Mouse (Mus musculus): ENCODE data around the gene Cnst. TPM values are rescaled to one million over a fixed set of nuclear protein-coding genes. Genes with fewer than 3 reads are reported as not detected.

The Cnst gene
- polyA plus RNA-seq, 1 experiment from 2014 or later, result 28.8 TPM

GRCm38 (mm10) chr1:179560845-179561430, 14.8 kb downstream of the Cnst start:
- ATAC-seq (replicated peaks), result no peak
- WGBS, result 91% methylated on average over 6 of the region's 6 CpGs
- Histone ChIP-seq H3K4me1 (no peaks in the 10 kb centered on the region), H3K36me3 (replicated peaks) (no peaks in the 10 kb centered on the region), H3K27me3 (replicated peaks) (no peaks in the 10 kb centered on the region), H3K9me3 (no peaks in the 10 kb centered on the region), H3K4me3 (no peak overlapping the region), H3K4me2 (no peak overlapping the region), H3K9ac (no peak overlapping the region), H3K27ac (no peak overlapping the region)

DNA sequence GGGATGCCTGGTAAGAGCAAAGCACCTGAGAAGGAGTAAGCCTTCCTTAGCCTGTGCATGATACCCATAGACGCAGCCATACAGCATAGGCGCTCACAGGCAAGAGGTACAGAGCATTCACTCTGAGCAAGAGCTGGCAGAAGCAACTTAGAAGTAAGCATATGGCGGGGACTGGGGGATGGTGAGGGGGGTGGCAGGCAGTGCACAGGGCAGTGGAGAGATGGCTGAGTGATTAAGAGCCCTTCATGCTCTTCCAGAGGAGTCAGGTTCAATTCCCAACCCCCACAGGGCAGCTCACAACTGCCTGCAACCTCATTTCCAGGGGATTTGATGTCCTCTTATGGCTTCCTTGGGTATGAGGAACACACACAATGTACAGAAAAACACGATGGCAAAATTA, 17.0 kb downstream of the Cnst start:
- no peaks in the 10 kb centered on the region for H3K36me3 ChIP-seq (replicated peaks)
- no peak overlapping the region for H3K4me2 ChIP-seq
- H3K9ac ChIP-seq, result no peak overlapping the region
- H3K4me3 ChIP-seq, result no peak overlapping the region
- WGBS, result 90% methylated on average over 4 of the region's 4 CpGs
- H3K27me3 ChIP-seq (replicated peaks), result no peaks in the 10 kb centered on the region
- no peaks in the 10 kb centered on the region for H3K9me3 ChIP-seq
- no peak for ATAC-seq (replicated peaks)
- H3K27ac ChIP-seq, result no peak overlapping the region
- no peaks in the 10 kb centered on the region for H3K4me1 ChIP-seq

DNA sequence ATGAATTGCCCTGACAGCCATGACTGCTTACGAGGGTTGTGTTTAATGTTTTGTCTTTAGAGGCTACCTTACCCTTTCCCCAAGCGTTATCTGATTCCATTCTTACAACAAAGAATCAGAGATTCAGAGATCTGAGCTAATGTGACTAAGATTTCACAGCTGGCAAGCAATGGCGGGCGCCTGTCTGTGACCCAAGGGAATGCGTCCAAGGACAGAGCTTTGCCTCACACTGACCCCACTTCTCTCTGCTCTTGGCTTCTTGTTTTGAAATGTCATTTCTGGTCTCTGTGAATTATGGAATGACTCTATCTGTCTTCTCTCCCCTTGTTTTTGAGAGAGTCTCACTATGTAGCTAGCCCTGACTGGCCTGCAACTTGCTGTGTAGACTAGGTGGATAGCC, 17.8 kb downstream of the Cnst start:
- Histone ChIP-seq H3K4me1 (no peaks in the 10 kb centered on the region), H3K27ac (no peak overlapping the region), H3K36me3 (replicated peaks) (no peaks in the 10 kb centered on the region), H3K27me3 (replicated peaks) (no peaks in the 10 kb centered on the region), H3K4me2 (no peak overlapping the region), H3K9ac (no peak overlapping the region), H3K9me3 (no peaks in the 10 kb centered on the region), H3K4me3 (no peak overlapping the region)
- no peak for ATAC-seq (replicated peaks)
- WGBS, result 58% methylated on average over 5 of the region's 5 CpGs

DNA sequence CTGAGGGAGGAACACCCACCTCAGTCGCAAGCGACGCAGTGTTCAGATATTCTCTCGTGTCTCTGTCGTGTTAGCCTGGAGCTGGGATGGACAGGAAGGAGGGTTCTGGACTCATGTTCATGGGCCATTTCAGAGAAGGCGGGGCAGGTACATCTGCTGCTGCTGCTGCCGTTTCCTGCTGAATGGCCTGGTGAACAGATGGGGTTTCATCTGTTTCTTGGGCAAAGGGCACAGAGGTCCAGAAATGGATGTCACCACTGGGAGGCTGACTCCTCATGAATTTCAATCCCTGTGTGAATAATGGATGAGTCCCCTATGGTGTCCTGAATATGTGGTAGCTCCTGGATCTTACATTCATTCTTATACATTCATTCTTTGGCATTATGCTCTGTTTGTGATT, 21.4 kb downstream of the Cnst start:
- Histone ChIP-seq H3K27ac (0 out of 2 replicates have a peak overlapping the region, but pooled peaks have one; percentile 13), H3K4me1 (no peaks in the 10 kb centered on the region), H3K4me2 (no peak overlapping the region), H3K27me3 (replicated peaks) (no peaks in the 10 kb centered on the region), H3K9ac (no peak overlapping the region), H3K4me3 (no peak overlapping the region), H3K36me3 (replicated peaks) (no peaks in the 10 kb centered on the region), H3K9me3 (no peaks in the 10 kb centered on the region)
- no peak for ATAC-seq (replicated peaks)
- whole genome bisulfite sequencing, result 40% methylated on average over 7 of the region's 7 CpGs

- no peak overlapping the region for H3K9ac ChIP-seq
- H3K9me3 ChIP-seq, result no peaks in the 10 kb centered on the region
- no peak overlapping the region for H3K27ac ChIP-seq
- WGBS, result 87% methylated on average over 4 of the region's 4 CpGs
- no peaks in the 10 kb centered on the region for H3K36me3 ChIP-seq (replicated peaks)
- no peak overlapping the region for H3K4me3 ChIP-seq
- H3K27me3 ChIP-seq (replicated peaks), result no peaks in the 10 kb centered on the region
- H3K4me1 ChIP-seq, result no peaks in the 10 kb centered on the region
- no peak for ATAC-seq (replicated peaks)
- H3K4me2 ChIP-seq, result no peak overlapping the region
Measured at GRCm38 (mm10) chr1:179568690-179569398, 22.7 kb downstream of the Cnst start.

GRCm38 (mm10) chr1:179570482-179570881, 24.3 kb downstream of the Cnst start:
- no peak for ATAC-seq (replicated peaks)
- no peak overlapping the region for H3K9ac ChIP-seq
- H3K4me2 ChIP-seq, result no peak overlapping the region
- no peak overlapping the region for H3K4me3 ChIP-seq
- no peaks in the 10 kb centered on the region for H3K4me1 ChIP-seq
- H3K9me3 ChIP-seq, result no peaks in the 10 kb centered on the region
- H3K36me3 ChIP-seq (replicated peaks), result no peaks in the 10 kb centered on the region
- H3K27ac ChIP-seq, result no peak overlapping the region
- no peaks in the 10 kb centered on the region for H3K27me3 ChIP-seq (replicated peaks)
- 94% methylated on average over 1 of the region's 1 CpGs for WGBS

- H3K9ac ChIP-seq, result no peak overlapping the region
- H3K27ac ChIP-seq, result no peak overlapping the region
- no peaks in the 10 kb centered on the region for H3K4me1 ChIP-seq
- 89% methylated on average over 4 of the region's 4 CpGs for WGBS
- H3K36me3 ChIP-seq (replicated peaks), result no peaks in the 10 kb centered on the region
- no peaks in the 10 kb centered on the region for H3K9me3 ChIP-seq
- ATAC-seq (replicated peaks), result no peak
- no peak overlapping the region for H3K4me2 ChIP-seq
- H3K27me3 ChIP-seq (replicated peaks), result no peaks in the 10 kb centered on the region
- no peak overlapping the region for H3K4me3 ChIP-seq
Measured at GRCm38 (mm10) chr1:179571686-179572085, 25.5 kb downstream of the Cnst start.

GRCm38 (mm10) chr1:179573650-179574206, 27.6 kb downstream of the Cnst start:
- Histone ChIP-seq H3K27ac (no peak overlapping the region), H3K9ac (no peak overlapping the region), H3K36me3 (replicated peaks) (no peaks in the 10 kb centered on the region), H3K4me3 (no peak overlapping the region), H3K4me2 (no peak overlapping the region), H3K27me3 (replicated peaks) (no peaks in the 10 kb centered on the region), H3K4me1 (no peaks in the 10 kb centered on the region), H3K9me3 (no peaks in the 10 kb centered on the region)
- ATAC-seq (replicated peaks), result no peak
- WGBS, result 84% methylated on average over 6 of the region's 6 CpGs

DNA sequence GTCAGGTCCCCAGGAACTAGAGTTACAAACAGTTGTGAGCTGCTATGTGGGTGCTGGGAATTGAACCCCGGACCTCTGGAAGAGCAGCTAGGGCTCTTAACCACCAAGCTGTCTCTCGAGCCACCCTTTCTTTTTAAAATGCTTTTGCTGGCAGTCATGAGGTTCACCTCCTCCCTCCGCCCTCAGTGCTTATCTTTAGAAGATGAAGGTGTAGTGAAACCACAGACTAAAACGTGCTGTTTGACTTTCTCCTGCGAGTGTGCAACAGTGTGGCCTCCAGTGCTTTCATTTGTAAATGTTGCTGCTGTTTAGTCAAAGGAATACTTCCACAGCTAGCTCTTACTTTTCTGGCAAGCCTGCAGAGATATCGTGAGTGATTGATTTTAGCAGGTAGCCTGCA, 32.5 kb downstream of the Cnst start:
- WGBS, result 81% methylated on average over 6 of the region's 6 CpGs
- H3K4me1 ChIP-seq, result no peaks in the 10 kb centered on the region
- H3K27me3 ChIP-seq (replicated peaks), result no peaks in the 10 kb centered on the region
- no peak overlapping the region for H3K9ac ChIP-seq
- H3K4me2 ChIP-seq, result no peak overlapping the region
- H3K9me3 ChIP-seq, result no peaks in the 10 kb centered on the region
- no peaks in the 10 kb centered on the region for H3K36me3 ChIP-seq (replicated peaks)
- no peak for ATAC-seq (replicated peaks)
- H3K27ac ChIP-seq, result no peak overlapping the region
- no peak overlapping the region for H3K4me3 ChIP-seq

GRCm38 (mm10) chr1:179580200-179580599, 34.0 kb downstream of the Cnst start:
- WGBS, result 87% methylated on average over 8 of the region's 8 CpGs
- no peak overlapping the region for H3K4me3 ChIP-seq

GRCm38 (mm10) chr1:179581422-179581821, 35.3 kb downstream of the Cnst start:
- no peaks in the 10 kb centered on the region for H3K4me1 ChIP-seq
- no peak overlapping the region for H3K9ac ChIP-seq
- H3K36me3 ChIP-seq (replicated peaks), result no peaks in the 10 kb centered on the region
- no peak overlapping the region for H3K27ac ChIP-seq
- H3K4me2 ChIP-seq, result no peak overlapping the region
- no peak for ATAC-seq (replicated peaks)
- no peaks in the 10 kb centered on the region for H3K27me3 ChIP-seq (replicated peaks)
- WGBS, result 88% methylated on average over 10 of the region's 10 CpGs
- no peak overlapping the region for H3K4me3 ChIP-seq
- H3K9me3 ChIP-seq, result no peaks in the 10 kb centered on the region

More at GRCm38 (mm10) chr1:179580200-179580599, 34.0 kb downstream of the Cnst start:
- H3K27me3 ChIP-seq (replicated peaks), result no peaks in the 10 kb centered on the region
- no peaks in the 10 kb centered on the region for H3K9me3 ChIP-seq
- H3K36me3 ChIP-seq (replicated peaks), result no peaks in the 10 kb centered on the region
- no peak overlapping the region for H3K27ac ChIP-seq
- no peak overlapping the region for H3K9ac ChIP-seq
- H3K4me1 ChIP-seq, result no peaks in the 10 kb centered on the region
- ATAC-seq (replicated peaks), result no peak
- no peak overlapping the region for H3K4me2 ChIP-seq

GRCm38 (mm10) chr1:179582021-179582433, 35.9 kb downstream of the Cnst start:
- 73% methylated on average over 6 of the region's 6 CpGs for WGBS
- no peak for ATAC-seq (replicated peaks)
- no peaks in the 10 kb centered on the region for H3K9me3 ChIP-seq
- H3K4me1 ChIP-seq, result no peaks in the 10 kb centered on the region
- H3K4me3 ChIP-seq, result no peak overlapping the region
- no peaks in the 10 kb centered on the region for H3K27me3 ChIP-seq (replicated peaks)
- H3K36me3 ChIP-seq (replicated peaks), result no peaks in the 10 kb centered on the region
- no peak overlapping the region for H3K9ac ChIP-seq
- no peak overlapping the region for H3K4me2 ChIP-seq
- no peak overlapping the region for H3K27ac ChIP-seq

- Histone ChIP-seq H3K27ac (no peak overlapping the region), H3K9me3 (no peaks in the 10 kb centered on the region), H3K36me3 (replicated peaks) (no peaks in the 10 kb centered on the region), H3K9ac (no peak overlapping the region), H3K4me1 (peaks cover 2% of the 10 kb centered on the region; the same call in 1 of the 2 replicates), H3K4me2 (no peak overlapping the region), H3K27me3 (replicated peaks) (no peaks in the 10 kb centered on the region), H3K4me3 (no peak overlapping the region)
- WGBS, result 96% methylated on average over 3 of the region's 3 CpGs
- no peak for ATAC-seq (replicated peaks)
Measured at GRCm38 (mm10) chr1:179583090-179583489, 36.9 kb downstream of the Cnst start.
